Mouse (Mus musculus) cerebellum, postnatal 4 days (tissue): Measurements from ENCODE around the gene Tnnc1.
A peak's percentile ranks its signal among the peaks of the same experiment; 100 is the strongest.

Source experiments
- DNase-seq, 2 experiments: peaks; one replicate each; pipeline ENCODE4 v3.0.0; 2022; ENCODE audit warnings: low spot score in 2 of 2, mixed read lengths in 1 of 2

Tnnc1 gene

DNA sequence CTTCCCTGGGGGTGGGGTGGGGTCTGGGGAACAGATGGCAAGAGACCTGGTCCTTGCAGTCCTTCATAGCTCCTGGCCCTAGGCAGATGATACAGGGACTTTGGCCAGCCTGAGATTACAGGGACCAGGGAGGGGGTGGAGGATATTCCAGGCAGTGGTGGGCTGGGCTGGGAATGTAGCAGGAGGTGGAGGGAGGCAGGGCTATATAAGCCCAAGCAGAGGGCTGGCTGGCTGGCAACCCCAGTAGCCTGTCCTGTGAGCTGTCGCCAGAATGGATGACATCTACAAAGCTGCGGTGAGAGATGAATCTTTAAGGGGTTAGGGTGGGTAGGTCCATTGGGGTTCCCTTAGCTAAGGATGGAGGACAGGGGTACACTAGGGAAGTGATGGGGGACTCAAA is at the start of gene Tnnc1:
Tnnc1 (plus strand) TSS at position 229 of the 400 bp plus-strand sequence.
- no peak for DNase-seq

DNA sequence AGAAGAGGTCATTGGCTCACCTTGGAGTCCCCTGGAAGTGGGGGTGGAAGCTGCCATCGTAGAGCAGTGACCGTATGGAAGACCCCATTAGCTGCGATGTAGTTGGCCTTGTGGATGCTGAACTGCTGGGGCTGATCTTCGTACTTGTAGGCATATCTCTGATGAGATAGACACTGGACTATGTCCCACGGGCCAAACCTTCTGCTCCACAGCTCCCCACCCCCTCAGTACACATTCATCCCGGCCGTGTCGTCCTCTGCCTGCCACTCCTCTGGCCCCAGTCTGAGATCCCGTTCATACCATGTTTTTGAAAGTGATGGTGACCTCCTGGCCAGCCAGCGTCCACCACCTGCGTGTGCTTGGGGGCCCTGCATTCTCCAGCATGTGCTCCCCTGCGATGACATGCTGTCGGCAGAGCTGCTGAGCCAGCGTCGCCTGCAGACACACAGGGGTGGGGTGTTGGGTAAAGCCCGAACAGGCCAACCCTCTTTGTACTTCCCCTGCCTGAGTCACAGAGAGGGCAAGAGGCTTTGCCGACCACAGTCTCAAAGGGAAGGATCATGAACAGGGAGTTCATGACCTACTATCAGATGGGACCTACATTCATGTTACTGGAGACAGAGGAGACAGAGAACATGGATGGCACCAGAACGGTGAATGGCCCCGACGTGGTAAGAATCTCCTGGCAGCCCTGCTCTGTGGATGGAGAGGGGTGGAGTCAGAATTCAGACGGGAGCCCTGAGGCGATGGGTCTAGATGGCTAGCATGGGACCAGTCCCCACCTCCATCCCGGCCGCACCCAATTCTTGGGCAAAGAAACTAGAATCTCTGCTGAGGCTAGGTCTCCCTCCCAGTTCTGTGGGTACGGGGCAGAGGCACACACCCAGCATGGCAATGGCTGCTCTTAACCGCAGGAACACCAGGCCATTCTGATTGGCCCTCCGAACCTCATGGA is 47.6 kb upstream of the Tnnc1 start:
- no peak for DNase-seq

DNA sequence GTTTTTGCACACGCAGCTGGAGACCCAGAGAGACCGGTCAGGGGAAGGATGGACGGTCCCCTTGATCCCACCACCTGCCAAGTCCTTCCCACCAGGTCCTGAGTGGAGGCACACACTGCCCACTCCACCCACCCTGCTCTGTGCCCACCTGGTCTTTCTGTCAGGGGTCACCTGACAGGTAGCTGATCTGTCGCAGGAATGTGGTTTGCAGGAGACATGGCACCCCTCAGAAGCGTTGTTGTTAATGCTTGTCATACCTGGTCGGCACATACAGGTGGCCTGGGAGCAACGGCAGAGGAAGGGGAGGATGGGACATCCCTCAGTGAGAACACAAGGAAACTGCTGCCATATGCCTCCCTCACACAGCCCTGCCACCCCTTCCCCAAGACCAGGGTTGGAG is 46.9 kb upstream of the Tnnc1 start:
- DNase-seq = no peak

DNA sequence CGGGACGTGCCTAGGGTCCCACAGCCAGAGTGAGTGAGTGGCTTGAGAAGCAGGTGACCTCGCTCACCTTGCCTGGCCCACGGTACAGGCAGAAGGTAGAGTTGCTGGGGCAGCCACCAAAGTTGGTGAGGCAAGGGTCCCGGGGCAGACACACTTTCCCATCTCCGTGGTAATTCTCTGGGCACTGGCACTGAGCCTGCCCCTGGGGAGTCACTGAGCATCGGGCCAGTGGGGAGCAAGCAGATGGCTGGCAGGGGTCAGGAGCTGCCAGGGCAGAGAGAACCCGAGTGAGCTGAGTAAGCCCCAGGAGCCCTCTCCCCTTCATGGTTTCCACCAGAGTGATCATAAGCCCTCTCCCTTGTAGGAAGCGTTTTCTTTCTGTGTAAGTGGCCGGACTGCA is 46.5 kb upstream of the Tnnc1 start:
- no peak for DNase-seq

DNA sequence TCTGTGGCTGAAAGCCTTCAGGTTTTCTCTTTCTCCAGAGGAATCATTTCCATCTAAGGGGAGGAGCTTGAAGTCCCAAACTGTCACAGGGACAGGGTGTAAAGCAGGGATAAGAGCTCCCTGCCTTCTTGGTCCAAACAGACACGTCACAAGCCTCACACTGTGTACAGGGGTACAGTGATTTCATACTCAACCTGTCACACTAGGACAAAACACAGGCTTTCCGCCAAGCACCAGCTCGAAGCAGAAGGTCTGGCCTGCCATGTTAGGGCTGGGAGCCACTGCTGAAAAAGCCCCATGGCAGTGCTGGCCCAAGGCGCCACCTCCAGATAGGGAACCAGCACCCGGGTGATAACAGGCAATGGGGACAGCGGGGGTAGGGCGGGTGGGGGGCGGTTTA is 44.0 kb upstream of the Tnnc1 start:
- no peak for DNase-seq

DNA sequence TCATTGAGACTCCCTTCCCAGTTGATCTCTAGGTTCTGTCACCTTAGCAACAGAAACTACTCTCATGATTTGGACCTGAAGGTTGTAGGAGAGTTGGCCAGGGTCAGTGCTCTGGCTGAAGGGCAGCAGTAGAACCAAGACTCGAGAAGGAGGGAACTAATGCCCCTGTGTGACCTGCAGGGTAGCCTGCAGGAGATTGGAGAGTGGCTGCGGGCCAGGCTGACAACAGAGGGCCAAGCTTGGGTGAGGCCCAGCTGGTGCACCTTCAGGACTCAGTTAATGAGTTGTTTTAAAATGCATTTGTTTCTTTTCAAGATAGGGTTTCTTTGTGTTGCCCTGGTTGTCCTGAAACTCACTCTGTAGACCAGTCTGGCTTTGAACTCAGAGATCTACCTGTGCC is 43.1 kb upstream of the Tnnc1 start:
- no peak for DNase-seq

DNA sequence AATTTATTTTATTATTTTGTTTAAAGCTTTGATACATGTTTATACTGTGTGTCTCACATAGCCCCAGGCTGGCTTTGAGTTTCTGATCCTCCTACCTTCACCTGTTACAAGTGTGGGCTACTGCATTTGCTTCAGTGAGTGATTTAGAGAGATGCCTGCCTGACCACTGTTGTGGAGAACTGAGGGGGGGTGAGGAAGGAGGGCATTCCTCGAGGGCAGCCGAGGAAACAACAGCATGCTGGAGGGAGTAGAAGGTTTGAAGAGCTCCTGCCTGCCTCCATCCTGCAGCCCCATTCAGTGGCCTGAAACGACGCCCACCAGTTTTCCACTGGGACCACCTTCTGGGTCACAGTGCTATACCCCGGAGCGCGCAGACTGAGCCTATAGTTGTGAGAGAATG is 42.7 kb upstream of the Tnnc1 start:
- no peak for DNase-seq

DNA sequence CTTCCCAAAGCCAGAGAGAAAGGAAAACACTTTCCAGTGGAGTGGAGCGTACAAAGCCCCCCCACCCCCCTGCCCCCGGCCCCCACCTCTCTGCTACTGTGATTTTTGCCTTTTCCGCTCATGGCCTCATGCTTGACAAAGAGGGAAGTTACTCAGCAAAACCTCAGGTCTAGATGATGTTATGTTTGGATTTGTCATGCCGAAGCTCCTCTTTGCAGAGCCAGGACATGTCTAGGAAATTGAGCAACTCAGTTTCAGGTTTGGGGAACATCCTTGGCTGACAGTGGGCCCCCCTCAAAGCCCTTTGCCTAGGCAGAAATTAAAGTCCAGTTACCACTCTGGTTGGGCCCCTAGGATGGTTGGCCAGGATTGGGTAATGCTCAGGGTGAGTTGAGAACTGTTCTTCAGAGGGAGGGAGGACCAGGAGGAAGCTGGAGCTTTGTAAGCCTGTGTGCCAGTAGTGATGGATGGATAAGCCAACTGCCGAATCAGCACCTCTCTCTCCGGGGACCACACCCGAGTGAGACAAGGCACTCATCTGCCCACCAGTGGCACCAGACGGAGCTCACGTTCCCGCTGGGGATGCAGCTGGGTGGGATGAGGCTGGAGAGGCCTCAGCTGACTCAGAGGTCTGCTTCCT is 42.0 kb upstream of the Tnnc1 start:
- DNase-seq = no peak

DNA sequence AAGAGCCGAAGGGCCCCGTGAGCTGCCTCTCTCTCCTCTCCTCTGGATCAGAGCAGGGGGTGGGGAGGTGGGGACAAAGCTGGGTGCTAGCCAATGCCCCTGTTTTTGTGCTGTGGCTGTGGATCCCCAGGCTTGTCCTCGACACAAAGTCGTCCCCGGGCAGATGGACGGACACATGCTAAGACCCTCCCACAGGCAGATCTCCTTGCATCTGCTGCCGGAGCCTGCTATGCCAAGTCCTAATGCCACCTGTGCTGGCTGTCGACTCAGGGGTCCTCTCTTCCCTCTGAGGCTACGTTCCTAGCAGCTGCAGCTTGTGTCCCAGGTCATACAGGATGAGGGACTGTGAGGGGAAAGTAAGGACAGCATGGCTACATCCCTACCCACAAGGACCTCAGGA is 41.3 kb upstream of the Tnnc1 start:
- no peak for DNase-seq

DNA sequence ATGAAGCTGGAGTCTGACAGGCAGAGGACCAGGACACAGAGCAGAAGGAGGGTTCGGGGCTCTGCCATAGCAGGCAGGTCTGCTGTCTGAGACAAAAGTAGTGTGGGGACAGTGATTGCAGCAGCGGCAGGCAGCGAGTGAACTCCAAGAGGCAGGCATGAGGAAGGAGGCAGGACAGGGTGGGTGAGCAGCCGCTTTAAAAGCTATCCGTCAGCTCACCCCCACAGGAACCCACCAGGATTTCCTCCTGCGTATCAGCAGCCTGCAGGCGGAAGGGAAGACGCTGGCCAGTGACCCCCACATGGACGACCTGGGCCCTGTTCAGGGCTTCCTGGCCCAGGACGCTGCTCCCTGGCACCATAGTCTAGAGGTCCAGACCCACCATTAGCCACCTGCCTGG is 39.7 kb upstream of the Tnnc1 start, which contains the start of gene Stab1:
Stab1 (minus strand) TSS at position 217 of the 400 bp plus-strand sequence.
- no peak for DNase-seq

DNA sequence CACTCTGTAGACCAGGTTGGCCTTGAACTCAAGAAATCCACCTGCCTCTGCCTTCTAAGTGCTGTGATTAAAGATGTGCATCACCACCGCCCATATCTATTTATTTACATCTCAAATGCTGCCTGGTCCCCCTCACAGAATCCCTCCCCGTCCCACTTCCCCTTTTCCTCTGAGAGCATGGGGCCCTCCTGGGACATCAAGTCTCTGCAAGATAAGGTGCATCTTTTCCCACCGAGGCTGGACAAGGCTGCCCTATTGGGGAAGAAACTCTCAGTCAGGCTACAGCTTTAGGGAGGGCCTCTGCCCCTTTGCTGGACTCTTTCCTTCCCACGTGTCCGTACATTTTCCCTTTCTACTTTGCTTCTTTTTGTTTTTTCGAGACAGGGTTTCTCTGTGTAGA is 38.6 kb upstream of the Tnnc1 start:
- DNase-seq = no peak

DNA sequence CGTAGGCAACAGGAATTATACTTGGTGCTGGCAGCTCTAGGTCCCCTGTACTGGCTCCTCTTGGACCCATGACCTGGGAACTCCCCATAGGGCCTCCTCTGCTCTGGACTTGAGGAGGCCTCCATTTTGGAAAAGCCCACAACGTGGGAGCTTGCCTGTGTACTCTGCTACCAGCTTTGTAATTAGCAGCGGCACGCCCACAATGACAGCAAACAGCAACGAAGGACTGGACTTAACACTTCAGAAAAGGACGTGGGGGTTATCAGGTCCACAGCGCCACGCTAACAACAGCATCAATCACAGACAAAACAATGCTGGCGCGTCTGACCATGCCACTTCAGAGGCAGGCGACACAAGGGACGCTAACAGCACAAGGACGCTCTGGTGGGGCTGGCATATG is 37.1 kb upstream of the Tnnc1 start:
- no peak for DNase-seq

DNA sequence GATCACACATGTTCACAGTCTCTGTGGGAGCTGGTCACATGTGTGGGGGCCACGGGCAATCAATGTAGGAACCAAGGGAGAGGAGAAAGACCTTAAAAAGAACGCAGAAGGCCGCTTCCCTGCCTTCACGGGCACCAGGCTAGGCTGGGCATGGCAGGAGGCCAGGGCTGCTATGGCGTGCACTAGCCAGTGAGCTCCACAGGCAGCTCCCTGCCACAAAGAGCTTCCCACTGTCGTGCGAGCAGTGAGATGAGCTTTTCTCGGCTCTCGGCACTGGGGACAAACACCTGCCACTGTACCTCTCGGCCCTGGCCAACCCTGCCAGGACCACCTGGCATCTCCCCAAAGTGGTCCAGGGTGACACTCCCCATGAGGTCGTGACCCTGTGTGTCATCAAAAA is 36.7 kb upstream of the Tnnc1 start:
- peak in 1 of 2 experiments; percentile 53 for DNase-seq

DNA sequence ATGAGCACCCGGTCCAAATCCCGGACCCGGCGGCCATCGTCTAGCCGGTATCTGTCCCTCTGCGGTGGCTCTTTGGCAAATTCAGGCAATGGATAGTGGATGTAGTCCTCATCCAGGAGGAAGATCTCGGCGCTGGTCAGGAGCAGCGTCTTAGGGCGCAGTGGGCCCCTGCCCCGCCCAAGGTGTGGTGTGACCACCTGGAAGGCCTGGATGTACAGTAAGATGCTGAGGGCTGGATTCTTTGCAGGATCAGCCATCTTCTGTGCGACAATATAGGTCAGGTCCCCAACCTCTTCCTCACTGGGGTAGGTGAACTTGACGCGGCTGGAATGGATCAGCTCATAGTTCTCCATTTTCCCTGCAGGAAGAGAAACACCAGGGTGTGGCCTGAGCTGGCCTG is 36.3 kb upstream of the Tnnc1 start:
- no peak for DNase-seq

DNA sequence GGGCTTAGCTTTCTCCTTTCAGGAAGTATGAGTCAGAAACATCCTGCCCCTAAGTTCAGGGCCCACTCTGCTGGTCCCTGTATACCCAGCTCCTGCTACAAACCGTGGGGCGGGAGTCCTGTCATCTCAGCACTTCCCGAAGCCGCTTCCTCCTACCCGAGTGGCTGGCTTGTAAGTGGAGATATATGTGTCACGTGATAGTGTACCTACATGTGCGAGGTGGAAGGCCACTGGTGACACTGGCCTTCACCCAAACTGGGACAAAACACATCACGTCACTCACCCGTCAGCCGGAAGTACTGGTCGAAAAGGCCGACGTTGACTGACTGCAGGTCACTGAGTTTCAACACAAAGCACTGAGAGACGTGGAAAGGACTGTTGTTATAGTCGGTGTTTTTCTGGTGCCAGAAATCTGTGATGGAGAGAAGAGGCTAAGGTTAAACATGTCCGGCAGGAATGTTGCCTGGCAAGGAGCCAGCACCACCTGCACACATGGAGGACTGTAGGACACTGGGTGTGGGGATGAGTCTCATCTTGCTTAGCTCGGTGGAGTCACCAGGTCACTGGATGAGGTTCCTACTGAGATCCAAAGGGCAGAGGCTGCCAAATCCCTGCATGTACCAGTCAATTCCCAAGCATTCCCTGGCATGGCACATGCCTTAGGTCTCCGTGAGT is 35.2 kb upstream of the Tnnc1 start:
- DNase-seq = no peak

DNA sequence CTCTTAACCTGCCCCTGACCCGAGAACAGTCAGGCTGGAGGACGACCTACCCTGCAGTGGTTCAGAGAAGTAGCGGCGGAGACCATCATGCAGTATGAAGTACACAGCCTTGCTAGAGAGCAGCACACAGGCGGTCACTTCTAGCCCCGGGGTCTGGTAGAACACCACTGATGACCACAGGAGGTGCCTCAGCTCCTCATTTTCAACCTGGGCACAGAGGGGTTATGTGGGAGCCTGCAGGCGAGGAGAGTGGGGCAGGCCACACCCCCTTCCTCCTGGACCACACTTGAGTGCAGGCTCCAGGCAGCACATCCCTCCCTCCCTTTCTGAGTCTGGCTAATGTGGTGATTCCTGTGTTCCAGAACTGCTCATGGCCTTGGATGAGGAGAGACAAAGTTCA is 34.6 kb upstream of the Tnnc1 start:
- no peak for DNase-seq

DNA sequence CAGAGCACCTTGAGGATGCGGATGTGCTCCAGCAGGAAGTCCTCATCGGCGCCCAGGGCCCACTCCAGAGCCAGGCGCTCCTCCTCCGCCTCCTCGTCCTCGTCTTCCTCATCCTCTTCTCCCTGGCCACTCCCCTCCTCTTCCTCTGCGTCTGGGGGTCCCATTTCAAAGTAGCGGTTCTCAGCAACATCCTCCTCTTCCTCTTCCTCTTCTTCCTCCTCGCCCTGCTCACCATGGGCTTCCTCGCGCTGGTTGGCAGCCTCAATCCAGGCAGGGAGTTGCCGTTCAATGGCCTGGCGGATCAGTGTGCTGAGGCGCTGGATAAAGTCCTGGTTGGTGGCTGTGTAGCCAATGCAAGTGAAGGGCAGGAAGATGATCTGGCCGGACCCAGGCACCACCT is 30.8 kb upstream of the Tnnc1 start:
- no peak for DNase-seq

DNA sequence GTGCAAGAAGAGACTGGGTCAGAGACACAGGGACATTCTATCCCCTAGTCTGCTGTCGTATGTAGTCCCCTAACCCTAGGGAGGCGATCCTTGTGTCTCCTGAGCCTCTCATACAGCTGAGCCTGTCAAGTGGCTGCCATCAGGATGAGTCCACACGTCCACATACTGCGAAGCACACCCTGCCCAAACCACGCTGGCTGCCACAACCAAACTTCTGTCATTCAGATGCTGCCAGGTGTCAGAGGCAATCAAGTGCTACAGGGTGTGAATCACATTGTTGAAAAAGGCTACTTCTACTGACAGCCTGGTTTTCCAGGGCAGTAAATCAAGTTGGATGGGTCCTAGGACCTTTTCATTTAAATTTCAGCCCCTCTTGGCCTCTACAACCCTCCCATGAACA is 30.4 kb upstream of the Tnnc1 start:
- no peak for DNase-seq

DNA sequence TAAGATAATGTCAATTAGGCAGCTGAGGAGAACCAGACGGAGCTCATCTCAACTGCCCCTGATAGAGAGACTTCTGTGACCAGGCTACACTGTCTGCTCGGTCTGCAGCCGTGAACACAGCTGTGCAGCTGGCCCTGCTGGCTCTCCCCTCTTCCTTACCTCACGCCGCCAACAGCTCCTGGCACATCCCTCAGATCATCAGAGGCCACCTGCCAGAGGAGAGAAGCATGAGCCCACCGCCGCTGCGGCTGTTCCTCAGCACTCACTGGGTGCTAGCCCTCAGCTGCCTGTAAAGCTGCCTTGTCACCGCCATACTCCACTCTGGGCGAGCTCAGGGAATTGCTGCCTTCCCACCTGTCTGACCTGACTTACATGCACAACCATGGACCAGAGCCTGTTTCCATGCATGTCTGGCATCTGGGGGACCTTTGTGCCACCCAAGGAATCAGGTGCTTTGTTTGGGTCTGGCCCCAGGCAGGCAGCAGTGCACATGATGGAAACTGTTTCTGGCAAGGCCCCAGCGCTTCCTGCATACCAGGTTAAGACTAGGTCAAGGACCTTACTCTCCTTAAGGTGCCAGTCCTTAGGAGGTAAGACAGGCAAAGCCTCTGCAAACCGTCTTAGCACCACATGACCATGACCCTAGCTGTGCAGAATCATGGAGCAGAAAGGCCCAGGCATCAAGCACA is 28.3 kb upstream of the Tnnc1 start:
- peak in 1 of 2 experiments; percentile 48 for DNase-seq

DNA sequence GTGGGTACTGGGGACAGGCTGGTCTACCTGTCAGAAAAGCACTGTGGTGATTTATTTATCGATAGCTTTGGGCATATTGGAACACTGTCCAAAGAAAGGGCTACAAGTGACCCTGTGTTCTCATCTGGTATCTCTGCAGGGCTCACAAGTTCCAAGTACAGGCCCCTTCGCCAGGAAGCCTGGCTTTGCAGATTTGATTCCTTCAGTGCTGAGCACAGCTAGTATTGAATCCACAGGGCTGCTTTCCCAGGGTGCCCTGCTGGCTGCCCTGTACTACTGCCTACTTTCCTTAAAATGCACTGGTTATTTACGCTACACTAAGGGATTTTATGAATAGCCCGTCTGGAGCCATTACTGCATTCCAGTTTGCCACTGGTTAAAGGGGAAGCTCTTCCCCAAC is 26.6 kb upstream of the Tnnc1 start:
- no peak for DNase-seq

DNA sequence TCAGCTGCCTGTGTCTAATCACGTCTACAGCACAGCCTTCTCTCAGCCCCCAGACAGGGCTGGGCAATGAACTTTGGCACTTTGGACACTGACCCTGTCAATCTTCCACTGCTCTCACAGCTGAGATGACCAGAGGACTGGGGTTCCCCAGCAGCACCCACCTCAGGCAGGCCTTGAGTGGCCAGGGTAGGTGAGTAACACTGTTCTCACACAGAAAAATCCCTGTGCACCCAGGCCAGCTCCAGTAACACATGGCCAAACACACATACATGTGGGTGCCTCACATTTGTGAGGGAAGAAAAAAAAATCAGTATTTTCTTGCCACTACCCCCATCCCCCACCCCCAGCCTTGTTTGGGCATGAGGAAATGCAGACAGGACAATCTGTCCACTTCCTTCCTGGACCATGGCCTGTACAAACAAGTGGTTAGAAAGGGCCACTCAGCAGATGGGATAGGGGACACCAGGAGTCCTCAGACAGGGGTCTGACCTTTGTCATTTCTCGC is 25.3 kb upstream of the Tnnc1 start:
- no peak for DNase-seq

DNA sequence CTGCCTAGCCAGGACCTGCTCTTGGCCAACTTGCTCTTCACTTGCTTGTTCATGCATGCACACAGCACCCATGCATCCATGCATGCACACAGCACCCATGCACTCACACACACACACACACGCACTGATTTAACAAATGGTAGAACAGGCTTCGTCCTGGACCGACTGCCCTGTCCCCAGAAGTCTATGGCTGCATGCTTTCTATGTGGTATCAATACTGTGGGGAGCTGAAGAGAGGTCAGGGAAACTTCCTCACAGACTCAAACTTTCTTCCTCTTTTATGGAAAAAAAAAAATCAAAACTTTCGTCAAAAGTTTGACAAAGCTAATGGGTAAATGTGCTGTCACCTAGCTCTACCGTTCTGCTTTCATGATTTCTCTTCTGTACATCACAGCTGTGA is 24.6 kb upstream of the Tnnc1 start:
- DNase-seq = no peak
